Mouse (Mus musculus) spleen, adult 2 months (tissue): ENCODE measurements around the gene H2al1j.
"Not testable (repeated sequence)": the region's sequence is repeated elsewhere in the genome, so short reads cannot be mapped to it uniquely, and the experiment has no call there.

Experiments
- CTCF ChIP-seq: fragments of 200-500 bp; IDR thresholded peaks from 2 replicates; pipeline ENCODE4 v1.5.1; 2011; ENCODE audit warnings: mild to moderate bottlenecking, inconsistent platforms; ENCODE audit not compliant: insufficient read depth, insufficient read length, insufficient replicate concordance; ENCODE audit errors: extremely low read depth
- POLR2A ChIP-seq: fragments of 200-500 bp; IDR thresholded peaks from 2 replicates; pipeline ENCODE4 v1.6.1; 2011; ENCODE audit warnings: low read depth, low read length, inconsistent platforms

- not testable (repeated sequence) for TF ChIP-seq CTCF, POLR2A
Measured at GRCm38 (mm10) chrX:11302132-11302531, 25.5 kb upstream of the H2al1j start, which contains the start of gene H2al1b.
